Mouse (Mus musculus): ENCODE measurements around the gene Fam217b. TPM values are rescaled to one million over a fixed set of nuclear protein-coding genes. Genes with fewer than 3 reads are reported as not detected.

Gene Fam217b
- 10 to 100 TPM; 16.6 to 25.0 TPM for total RNA-seq (2023)

DNA sequence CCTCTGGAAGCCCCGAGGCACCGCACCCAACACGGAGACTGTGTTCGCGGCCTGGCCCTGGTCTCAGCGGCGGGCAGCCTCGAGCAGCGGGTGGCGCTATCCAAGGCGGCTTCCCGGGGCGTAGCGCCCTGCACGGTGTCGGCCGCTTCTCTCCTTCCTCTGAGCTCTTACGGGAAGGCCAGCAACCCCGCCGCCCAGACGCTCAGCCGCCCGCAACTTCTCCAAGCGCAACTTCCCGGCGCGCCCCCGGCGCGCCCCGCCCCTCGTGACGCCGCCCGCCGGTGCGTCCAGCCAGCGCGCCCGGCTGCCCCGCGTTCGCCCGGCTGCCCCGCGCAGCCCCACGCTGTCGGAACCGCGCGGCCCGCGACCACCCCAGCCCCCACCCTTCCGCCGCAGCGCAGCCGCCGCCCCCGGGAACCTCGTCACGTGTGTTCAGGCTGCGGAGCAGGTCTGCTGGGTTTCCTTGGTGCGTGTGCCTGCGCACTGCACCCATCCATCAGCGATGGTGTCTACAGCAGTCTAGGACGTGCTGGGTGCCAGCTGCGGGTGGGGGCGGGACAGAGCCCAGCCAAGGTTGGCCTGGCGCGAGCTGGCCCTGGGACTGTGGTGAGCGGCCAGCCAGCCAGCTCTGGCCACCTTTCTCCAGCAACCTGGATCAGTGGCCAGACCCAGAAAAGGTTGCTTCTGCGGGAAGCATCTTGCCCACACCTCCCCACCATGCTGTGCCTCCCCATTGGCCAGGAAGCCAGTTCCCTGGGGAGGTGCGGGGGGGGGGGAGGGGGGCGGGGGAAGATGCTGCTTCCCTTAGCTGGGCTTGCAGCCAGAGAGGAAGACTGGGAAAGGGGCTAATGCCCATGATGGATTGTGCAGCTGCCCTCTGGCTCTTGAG is at the start of gene Fam217b, which contains the start of gene Ppp1r3d:
TSS of gene Fam217b (plus strand) at position 264 of the 889 bp plus-strand sequence.
TSS of gene Ppp1r3d (minus strand) at position 212 of the 889 bp plus-strand sequence.

DNA sequence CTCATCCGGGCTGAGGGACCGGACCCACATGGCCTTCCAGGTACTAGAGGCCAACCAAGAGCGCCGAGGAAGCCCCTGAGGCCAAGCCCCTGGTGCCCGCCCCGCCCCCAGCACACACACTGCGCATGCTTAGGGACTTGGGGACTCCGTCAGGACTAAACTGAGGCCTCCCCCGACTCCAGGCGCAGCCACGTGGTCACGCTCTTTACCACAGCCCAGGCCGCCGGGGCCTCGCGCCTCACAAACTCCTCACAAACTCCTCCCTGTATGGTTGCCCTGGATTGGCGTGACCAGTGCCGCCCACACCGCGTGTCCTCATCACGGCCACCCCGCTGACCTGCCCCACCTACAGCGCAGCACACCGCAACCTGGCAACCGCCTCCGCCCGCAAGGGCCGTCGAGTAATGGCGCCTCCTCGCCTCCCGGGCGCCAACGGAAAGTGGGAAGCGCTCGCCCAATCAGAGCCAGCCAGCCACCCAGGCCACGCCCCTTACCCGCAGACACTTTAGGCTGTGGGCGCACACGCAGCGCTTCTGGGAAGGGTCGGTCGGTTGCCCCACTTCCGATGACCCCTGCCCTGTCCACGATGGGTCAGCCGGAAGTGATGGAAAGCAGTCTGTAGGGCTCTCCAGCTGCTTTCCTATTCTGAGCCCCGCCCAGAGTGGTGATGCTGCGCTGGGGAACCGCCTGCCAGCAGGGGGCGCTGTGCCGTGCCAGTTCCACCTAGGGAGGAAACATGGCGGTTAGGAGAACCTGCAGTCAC is 7.1 kb upstream of the Fam217b start, which contains the start of gene Sycp2:
TSS of gene Sycp2 (minus strand) at position 633 of the 763 bp plus-strand sequence.

DNA sequence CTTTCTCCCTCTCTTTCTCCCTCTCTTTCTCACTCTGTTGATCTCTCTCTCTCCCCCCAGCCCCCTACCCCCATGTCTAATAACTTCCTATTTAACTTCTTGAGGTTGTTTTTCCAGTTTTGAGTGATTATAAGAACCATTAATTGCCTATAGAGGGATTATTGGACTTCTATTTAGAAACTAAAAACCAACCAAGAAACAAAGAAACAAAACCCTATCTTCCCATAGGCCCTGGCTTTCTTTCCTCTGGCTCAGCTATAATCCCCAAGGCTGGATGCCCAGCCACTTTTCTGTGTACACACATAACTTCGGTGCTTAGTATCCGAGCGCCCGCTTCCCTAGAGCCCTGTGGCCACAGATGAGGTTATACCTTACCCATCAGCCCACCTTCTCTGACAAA is 15.9 kb downstream of the Fam217b start, which contains the start of gene Cdh26:
TSS of gene Cdh26 (plus strand) at position 301 of the 400 bp plus-strand sequence.

Other genes starting within 250 kb of the Fam217b start
- gene Sycp2, start 6.8 kb upstream of the Fam217b start, total RNA-seq (2023): 1 to 10 TPM; 3.9 to 7.3 TPM
- 10 to 100 TPM; 17.7 to 26.5 TPM for gene Ppp1r3d, start 52 bp upstream of the Fam217b start, total RNA-seq (2023)
- not detected for gene Cdh26, start 16.0 kb downstream of the Fam217b start, total RNA-seq (2023)